Mouse (Mus musculus) embryonic fibroblast, embryonic 13.5 days (primary cell): ENCODE data around the gene Tmem150c.

Experiments used
- CTCF ChIP-seq: IDR thresholded peaks from 2 replicates; pipeline ENCODE4 v1.5.1; 2011; ENCODE audit warnings: mild to moderate bottlenecking, control low read depth, low read length, moderate library complexity, borderline replicate concordance; ENCODE audit not compliant: insufficient read depth
- POLR2A ChIP-seq: IDR thresholded peaks from 2 replicates; pipeline ENCODE4 v1.6.1; 2011; ENCODE audit warnings: low read depth, mild to moderate bottlenecking, control low read depth, low read length, moderate library complexity

DNA sequence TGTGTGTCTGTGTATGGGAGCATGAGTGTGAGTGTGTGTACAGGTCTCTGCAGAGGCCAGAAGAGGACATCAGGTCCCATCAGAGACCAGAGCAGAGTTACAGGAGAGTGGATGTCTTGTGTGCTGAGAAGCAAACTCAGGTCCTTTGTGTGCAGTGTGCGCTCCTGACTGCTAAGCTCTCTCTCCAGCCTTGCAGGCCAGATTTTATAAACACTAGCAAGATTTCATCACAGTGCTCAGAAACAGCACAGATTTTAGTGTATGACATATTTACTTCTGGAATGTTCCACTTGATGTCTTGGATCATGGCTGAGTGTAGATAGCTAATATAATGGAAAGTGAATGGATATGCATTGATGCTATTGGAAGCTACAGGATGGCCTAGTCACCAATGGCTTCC, 57.2 kb downstream of the Tmem150c start:
- no peak for TF ChIP-seq CTCF
- TF ChIP-seq POLR2A: no peak
